Mouse (Mus musculus): Measurements from ENCODE around the gene Mindy4. TPM values are rescaled to one million over a fixed set of nuclear protein-coding genes. Genes with fewer than 3 reads are reported as not detected.

The Mindy4 gene
- total RNA-seq, 4 experiments from 2014 or later, result 9.1 to 12.6 (median 10.6) TPM

GRCm38 (mm10) chr6:55203931-55204330 is 748 bp downstream of the Mindy4 start:
- no peak for DNase-seq (ENCODE audit: low spot score in 2 of 2)

- no peak for DNase-seq (ENCODE audit: low spot score in 2 of 2)
These were observed 4.6 kb downstream of the Mindy4 start for GRCm38 (mm10) chr6:55207786-55208185.

GRCm38 (mm10) chr6:55210423-55211365 is 7.5 kb downstream of the Mindy4 start:
- DNase-seq (ENCODE audit: low spot score in 2 of 2), result no peak

GRCm38 (mm10) chr6:55214541-55214940 is 11.4 kb downstream of the Mindy4 start:
- no peak for DNase-seq (ENCODE audit: low spot score in 2 of 2)

GRCm38 (mm10) chr6:55218232-55218631 is 15.0 kb downstream of the Mindy4 start:
- no peak for DNase-seq (ENCODE audit: low spot score in 2 of 2)

- no peak for DNase-seq (ENCODE audit: low spot score in 2 of 2)
These were observed 20.8 kb downstream of the Mindy4 start for GRCm38 (mm10) chr6:55223986-55224385.

GRCm38 (mm10) chr6:55230048-55230447 is 26.9 kb downstream of the Mindy4 start:
- DNase-seq (ENCODE audit: low spot score in 2 of 2), result no peak

- no peak for DNase-seq (ENCODE audit: low spot score in 2 of 2)
These were observed 28.9 kb downstream of the Mindy4 start for GRCm38 (mm10) chr6:55232101-55232500.

- DNase-seq (ENCODE audit: low spot score in 2 of 2), result peak in 1 of 2 experiments; percentile 17
These were observed 29.5 kb downstream of the Mindy4 start for GRCm38 (mm10) chr6:55232524-55233264.

- no peak for DNase-seq (ENCODE audit: low spot score in 2 of 2)
These were observed 30.1 kb downstream of the Mindy4 start for GRCm38 (mm10) chr6:55233326-55233725.

- DNase-seq (ENCODE audit: low spot score in 2 of 2), result no peak
These were observed 31.5 kb downstream of the Mindy4 start for GRCm38 (mm10) chr6:55234636-55235035.

GRCm38 (mm10) chr6:55235733-55236132 is 32.5 kb downstream of the Mindy4 start:
- no peak for DNase-seq (ENCODE audit: low spot score in 2 of 2)

- DNase-seq (ENCODE audit: low spot score in 2 of 2), result no peak
These were observed 36.7 kb downstream of the Mindy4 start for GRCm38 (mm10) chr6:55239931-55240330.

GRCm38 (mm10) chr6:55240591-55241260 is 37.5 kb downstream of the Mindy4 start:
- no peak for DNase-seq (ENCODE audit: low spot score in 2 of 2)

- DNase-seq (ENCODE audit: low spot score in 2 of 2), result peak in 1 of 2 experiments; percentile 68
These were observed 38.3 kb downstream of the Mindy4 start for GRCm38 (mm10) chr6:55241479-55241878.

- no peak for DNase-seq (ENCODE audit: low spot score in 2 of 2)
These were observed 42.5 kb downstream of the Mindy4 start for GRCm38 (mm10) chr6:55245680-55246079.

- DNase-seq (ENCODE audit: low spot score in 2 of 2), result no peak
These were observed 43.3 kb downstream of the Mindy4 start for GRCm38 (mm10) chr6:55246441-55246840.

- DNase-seq (ENCODE audit: low spot score in 2 of 2), result no peak
These were observed 43.8 kb downstream of the Mindy4 start for GRCm38 (mm10) chr6:55246911-55247438.

- no peak for DNase-seq (ENCODE audit: low spot score in 2 of 2)
These were observed 46.1 kb downstream of the Mindy4 start for GRCm38 (mm10) chr6:55249263-55249662.

GRCm38 (mm10) chr6:55250809-55251208 is 47.6 kb downstream of the Mindy4 start:
- no peak for DNase-seq (ENCODE audit: low spot score in 2 of 2)

- no peak for DNase-seq (ENCODE audit: low spot score in 2 of 2)
These were observed 48.4 kb downstream of the Mindy4 start for GRCm38 (mm10) chr6:55251596-55251995.

Data from left cerebral cortex, adult 8-10 months (tissue).